Mouse (Mus musculus): ENCODE results near the gene Pde7b. TPM values are rescaled to one million over a fixed set of nuclear protein-coding genes. Genes with fewer than 3 reads are reported as not detected.

Gene Pde7b
- polyA plus RNA-seq (2015; fragmentation: Nextera tagmentation; extraction: Ambion mirVana) = 4.7 and 7.5 TPM in 2 replicates

GRCm38 (mm10) chr10:20724906-20725305 lies at the start of gene Pde7b:
Pde7b (minus strand) TSS chr10:20725078.

Other genes with a start within 250 kb of the Pde7b start
- 1.7 and 2.1 TPM in 2 replicates for gene Ahi1, start 227.5 kb upstream of the Pde7b start, polyA plus RNA-seq (2015; fragmentation: Nextera tagmentation; extraction: Ambion mirVana)